Mouse (Mus musculus): Measurements from ENCODE around the gene Brsk1.

Gene Brsk1

DNA sequence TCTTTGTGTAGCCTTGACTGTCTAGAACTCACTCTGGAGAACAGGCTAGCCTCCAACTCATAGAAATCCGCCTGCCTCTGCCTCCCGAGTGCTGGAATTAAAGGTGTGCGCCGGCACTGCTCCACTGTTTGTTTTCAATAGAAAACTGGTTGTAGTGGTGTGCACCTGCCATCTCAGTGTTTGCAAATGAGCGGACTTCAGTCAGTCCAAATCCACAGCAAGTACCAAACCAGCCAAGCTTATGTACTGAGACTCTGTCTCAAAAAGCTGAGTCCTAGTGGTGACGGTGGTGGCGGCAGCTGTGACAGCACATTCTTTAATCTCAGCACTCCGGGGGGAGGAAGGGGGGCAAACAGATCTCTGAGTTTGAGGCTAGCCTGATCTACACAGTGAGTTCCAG, 21.9 kb upstream of the Brsk1 start:
- DNase-seq (ENCODE audit: inconsistent age in 2 of 2, low spot score in 1 of 2): no peak

DNA sequence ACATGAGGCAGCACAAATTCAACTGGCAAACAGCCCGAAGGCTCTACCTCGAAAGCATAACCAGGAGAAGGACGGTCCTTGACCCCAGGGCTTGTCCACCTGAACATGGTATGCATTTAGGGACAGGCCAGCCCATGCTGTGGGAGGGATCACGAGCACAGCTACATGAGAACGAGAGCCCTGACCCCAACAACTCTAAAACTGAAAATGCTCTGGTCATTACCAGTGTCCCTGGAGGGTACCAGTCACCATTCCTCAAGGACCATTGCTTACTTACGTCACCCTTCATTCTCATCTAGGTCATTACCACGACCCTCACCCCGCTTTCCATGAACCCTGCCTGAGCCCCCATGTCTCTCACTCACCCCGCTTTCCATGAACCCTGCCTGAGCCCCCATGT, 21.2 kb upstream of the Brsk1 start:
- DNase-seq (ENCODE audit: inconsistent age in 2 of 2, low spot score in 1 of 2): peak in 1 of 2 experiments; percentile 75

DNA sequence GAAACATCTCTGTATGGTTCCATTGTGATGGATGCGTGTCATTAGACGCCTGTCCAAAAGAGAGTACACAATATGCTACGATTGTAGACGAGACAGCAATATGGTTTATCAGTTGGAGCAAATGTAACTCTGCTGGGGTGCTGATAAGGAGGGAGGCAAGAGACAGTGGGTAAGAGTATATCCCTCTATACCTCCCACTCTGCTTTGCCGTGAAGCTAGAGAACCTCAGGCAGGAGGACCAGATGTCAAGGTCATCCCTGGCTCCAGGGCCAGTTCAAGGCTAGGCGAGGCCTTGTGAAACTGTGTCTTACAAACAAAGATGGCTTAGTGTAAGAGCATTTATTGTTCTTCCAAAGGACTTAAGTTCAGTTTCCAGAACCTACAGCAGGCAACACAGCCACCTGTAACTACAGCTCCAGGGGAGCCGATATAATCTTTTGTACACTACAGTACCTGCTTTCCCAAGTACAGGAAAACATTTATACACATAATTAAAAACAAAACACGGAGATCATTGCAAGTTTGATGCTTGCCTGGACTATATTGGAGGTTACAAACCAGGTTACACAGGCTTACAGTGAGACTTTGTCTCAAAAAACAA, 19.6 kb upstream of the Brsk1 start:
- peak in 1 of 2 experiments; percentile 70 for DNase-seq (ENCODE audit: inconsistent age in 2 of 2, low spot score in 1 of 2)

DNA sequence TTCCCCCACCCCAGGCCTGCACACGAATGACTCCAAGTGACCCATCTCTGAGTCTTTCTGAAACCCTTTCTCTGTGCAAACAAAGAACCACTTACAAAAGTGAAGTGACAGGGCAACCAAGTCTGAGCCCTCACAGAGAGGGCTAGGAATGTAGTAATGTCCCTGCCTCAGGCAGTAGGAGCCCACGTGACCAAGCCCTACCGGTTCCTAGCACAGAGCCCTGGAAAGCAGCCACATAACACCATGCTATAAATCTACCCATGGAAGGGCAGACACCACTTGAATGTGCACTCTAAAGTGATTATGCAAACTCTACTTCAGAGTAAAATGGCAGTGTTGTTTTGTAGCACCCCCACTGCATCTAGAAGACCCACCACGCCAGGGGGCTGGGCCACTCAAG, 18.4 kb upstream of the Brsk1 start:
- DNase-seq (ENCODE audit: inconsistent age in 2 of 2, low spot score in 1 of 2): peak; percentile 64 to 87

DNA sequence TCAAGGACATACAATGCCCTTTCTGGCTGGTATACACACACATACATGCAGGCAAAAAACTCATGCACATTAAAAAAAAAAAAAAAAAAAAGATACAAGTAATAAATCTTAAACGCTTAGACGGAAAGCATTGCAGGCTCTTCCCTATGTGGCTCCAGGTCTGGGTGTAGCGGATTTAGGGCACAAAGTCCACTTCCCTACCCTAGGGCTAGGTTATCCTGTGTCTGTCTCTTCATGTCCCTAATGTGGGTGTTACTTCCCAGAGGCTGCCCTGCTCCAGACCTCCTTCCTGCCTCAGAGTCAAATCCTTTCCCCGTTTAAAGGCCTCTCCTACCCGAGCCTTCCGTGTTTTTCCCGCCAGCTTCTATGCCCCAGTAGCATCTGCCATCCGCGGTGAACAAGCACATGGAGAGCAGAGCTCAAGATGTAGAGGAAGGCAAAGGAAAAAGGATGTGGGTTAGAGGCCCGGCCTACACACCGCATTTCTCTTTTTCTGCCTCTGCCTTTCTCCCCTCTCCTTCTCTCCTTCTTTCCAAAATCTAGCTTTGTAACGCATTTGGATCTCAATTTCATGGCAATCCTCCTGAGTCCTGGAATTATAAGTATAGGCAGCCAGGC, 16.2 kb upstream of the Brsk1 start:
- no peak for DNase-seq (ENCODE audit: inconsistent age in 2 of 2, low spot score in 1 of 2)

DNA sequence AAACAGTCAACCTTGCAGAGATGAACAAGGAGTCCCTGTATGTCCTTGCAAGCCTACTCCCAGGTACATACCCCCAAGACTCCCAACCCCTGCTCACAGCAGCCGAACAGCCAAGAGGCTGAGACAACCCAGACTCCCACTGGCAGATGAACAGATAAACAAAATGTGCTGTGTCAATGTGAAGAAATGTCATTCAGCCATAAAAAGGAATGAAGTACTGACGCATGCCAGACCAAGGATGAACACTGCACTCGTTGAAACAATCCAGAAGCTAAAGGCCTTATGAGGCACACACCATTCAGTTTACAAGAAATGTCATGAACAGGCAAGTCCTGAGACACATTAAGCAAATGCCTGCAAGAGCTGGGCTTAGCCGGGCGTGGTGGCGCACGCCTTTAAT, 15.2 kb upstream of the Brsk1 start:
- DNase-seq (ENCODE audit: inconsistent age in 2 of 2, low spot score in 1 of 2): no peak

DNA sequence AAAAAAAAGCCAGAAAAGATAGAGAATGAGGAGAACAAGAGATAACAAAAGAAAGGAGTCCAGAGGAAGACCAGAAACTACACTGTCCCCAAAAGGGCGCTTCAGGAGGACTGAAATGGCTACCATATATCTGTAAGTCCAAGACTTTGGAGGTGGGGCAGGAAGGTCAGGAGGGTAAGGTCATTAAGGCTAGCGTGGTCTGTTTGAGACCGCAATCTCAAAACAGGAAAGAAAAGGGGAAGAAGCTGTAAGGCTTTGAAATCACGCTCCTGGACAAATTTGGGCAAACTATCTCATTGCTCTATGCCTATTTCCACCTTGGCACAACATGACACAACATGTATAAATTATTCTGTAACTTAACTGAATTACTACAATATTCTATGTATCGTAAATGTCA, 7.1 kb upstream of the Brsk1 start:
- DNase-seq (ENCODE audit: inconsistent age in 2 of 2, low spot score in 1 of 2): no peak

DNA sequence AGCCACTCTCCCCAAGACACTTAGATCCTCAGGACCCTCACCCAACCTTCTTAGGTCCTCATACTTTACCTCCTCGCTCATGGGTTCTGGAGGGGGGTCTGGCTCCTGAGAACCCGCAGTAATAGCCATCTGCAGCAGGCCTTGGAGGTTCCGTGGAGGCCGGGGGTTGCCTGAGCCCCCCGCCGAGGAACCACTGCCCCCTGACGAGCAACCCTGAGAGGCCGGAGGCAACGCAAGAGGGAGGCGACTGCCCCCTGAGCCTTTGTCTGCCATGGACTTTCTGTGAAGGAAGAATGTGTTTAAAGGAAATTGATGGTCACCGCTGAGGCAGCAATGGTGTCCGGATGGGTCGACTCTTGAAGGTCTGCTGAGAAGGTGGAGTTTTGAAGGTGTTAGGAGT, 6.2 kb upstream of the Brsk1 start:
- DNase-seq (ENCODE audit: inconsistent age in 2 of 2, low spot score in 1 of 2): peak in 1 of 2 experiments; percentile 40

DNA sequence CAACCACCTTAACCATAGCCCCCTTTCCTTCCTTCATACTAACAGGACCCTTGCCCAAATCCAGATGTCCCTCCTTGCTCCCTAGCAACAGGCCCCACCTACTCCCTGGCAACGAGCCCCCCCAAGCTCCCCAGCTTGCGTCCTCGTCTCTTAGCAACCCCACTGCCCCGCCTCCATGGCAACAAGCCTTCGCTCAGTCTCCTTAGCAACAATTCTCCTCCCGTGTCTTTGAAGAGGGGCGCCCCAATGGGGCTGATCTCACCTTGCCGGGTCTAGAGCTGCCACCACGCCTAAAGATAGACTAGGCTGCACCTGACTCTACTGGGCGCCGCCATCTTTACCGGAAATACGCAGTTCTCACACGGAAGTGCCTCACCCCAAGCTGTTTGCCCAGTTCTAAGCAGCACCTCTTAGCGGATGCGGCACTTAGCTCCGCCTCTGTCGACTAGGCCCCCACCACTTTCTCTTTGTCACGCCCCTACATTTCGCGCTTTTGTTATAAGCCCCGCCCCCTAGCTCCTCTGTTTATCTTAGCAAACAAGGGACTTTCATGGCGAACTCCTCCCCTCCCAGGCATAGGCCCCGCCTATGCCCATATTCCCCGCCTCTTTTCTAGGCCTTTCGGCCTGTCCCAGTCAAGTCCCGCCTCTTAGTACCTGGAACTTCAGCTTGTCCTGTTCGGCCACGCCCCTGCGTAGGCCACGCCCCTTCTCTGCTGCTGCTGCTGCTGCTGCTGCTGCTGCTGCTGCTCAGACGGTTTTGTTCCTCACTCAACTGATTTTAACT, 5.6 kb upstream of the Brsk1 start, which contains the start of gene Hspbp1:
Gene Hspbp1, minus strand, starts transcription at position 437 of the 786 bp plus-strand sequence.
- peak; percentile 98 to 99 for DNase-seq (ENCODE audit: inconsistent age in 2 of 2, low spot score in 1 of 2)

DNA sequence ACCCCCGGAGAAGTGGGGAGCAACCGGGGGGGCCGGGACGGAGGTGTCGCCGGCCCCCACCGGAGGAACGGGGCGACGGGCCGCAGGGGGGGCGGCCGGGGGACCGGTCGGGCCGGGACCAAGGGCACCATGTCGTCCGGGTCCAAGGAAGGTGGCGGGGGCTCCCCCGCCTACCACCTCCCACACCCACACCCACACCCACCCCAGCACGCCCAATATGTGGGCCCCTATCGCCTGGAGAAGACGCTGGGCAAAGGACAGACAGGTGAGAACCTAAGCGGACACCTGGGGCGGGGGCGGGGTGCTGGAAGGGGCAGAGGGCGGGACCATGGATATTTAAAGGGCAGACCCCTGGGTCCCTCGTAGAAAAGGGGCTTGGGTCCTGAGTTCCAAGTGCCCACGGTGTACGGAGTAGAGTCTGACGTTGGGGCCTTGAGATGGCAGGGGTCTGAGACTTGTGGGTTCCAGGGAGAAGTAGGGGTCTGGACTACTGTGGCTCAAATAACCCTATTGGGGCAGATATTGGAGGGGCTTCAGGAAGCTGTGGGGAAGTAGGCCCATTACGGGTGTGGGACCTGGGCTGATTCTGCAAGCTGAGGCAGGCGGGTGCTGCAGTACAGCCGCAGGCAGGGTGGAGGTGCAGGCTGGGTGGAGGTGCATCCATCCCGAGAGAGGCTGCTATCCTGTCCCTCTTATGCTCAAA, 698 bp downstream of the Brsk1 start:
- no peak for DNase-seq (ENCODE audit: inconsistent age in 2 of 2, low spot score in 1 of 2)

DNA sequence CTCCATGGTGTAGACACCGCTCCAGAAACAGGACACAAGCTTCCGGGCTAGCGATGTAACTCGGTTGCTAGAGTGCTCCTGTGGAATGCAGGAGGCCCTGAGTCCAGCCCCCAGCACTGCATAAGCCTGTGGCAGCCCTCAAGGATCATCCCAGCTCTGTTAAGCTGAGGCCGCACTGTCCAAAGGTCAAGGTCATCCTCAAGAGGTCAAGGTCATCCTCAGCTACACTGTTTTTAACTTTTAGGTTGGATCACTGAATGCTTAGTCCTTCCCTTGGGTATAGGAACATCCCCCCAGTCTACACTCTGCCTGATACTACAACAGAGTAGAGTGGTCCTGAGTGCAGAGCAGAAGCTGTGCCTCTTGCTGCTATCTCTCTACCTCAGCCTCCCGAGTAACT, 2.6 kb downstream of the Brsk1 start:
- DNase-seq (ENCODE audit: inconsistent age in 2 of 2, low spot score in 1 of 2): no peak

DNA sequence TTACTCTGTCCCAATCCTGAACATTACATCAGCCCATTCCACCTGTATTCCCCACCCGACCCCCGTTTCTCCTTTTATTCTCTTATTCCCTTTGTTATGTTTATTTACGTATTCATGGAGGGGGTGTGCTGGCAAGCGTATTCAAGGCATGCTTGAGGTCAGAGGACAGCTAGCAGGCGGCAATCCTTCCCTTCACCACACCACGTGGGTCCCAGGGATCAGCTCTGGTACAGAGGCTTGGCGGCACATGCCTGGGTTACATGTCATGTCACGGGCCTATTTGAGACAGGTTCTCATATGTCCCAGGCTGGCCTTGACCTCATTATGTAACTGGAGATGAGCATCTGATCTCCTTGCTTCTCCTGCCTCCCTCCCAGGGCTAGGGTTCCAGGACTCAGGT, 11.9 kb downstream of the Brsk1 start:
- no peak for DNase-seq (ENCODE audit: inconsistent age in 2 of 2, low spot score in 1 of 2)

DNA sequence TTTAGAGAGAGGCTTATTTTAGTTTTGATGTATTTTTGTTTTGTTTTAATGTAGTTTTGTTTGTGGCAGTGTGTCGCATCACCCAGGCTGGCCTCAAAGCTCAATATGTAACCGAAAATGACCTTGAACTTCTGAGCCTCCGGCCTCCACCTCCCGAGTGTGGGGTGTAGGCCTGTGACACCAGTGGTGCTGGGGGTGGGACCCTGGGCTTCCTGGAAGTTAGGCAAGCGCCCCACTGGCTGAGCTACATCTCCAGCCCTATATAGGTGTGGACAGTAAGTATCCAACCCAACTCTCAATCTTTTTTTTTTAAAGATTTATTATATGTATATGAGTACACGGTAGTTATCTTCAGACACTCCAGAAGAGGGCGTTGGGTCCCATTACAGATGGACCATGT, 12.8 kb downstream of the Brsk1 start:
- DNase-seq (ENCODE audit: inconsistent age in 2 of 2, low spot score in 1 of 2): no peak

DNA sequence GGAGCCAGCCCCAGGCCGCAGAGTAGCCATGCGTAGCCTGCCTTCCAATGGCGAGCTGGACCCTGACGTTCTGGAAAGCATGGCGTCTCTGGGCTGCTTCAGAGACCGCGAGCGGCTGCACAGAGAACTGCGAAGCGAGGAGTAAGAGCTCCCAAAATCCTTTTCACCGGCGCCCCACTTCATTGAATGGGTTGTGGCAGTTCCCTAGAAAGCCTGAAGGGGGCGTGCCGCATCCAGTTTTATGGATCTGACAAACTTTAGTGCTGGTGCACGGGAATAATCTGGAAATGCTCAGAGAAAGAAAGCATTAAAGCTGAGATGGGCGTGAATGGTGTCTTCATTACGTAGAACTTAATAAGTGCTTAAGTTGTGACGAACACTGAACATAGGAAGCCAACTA, 14.7 kb downstream of the Brsk1 start:
- peak; percentile 51 to 83 for DNase-seq (ENCODE audit: inconsistent age in 2 of 2, low spot score in 1 of 2)

DNA sequence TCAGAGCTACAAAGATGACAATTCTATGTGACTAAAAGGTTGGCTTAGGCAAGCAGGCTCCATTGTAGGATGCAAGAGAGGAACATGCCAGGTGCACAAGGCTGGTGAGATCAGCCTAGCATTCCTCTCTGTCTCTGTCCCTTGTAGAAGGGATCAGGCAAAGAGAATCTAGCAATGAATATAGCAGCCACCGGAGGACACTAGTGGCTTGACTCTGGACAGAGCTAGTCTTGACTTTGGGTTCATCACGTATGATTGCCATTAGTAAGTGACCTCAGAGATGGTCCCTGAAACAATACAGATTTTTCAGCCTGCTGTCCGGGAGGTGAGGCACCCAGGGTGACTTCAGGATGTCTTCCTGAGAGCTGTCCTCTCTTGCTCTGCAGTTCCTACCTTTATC, 22.2 kb downstream of the Brsk1 start:
- DNase-seq (ENCODE audit: inconsistent age in 2 of 2, low spot score in 1 of 2): no peak

DNA sequence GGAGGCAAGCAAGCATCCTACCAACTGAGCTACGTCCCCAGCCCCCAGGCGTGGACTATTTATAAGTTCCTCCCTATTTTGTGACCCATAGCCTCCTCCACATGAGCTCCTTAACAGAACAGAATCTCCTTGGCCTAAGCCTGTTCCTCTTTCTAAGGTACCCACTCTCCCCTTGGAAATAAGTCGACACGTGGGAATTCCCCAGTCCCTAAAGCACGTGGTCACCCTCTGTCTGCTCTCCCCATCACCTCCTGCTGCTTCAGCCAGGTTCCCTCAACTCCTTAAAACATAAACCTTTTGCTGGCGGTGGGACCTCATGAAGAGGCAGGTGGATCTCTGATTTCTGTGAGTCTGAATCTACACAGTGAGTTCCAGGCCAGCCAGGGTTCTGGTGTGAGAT, 26.6 kb downstream of the Brsk1 start:
- no peak for DNase-seq (ENCODE audit: inconsistent age in 2 of 2, low spot score in 1 of 2)

DNA sequence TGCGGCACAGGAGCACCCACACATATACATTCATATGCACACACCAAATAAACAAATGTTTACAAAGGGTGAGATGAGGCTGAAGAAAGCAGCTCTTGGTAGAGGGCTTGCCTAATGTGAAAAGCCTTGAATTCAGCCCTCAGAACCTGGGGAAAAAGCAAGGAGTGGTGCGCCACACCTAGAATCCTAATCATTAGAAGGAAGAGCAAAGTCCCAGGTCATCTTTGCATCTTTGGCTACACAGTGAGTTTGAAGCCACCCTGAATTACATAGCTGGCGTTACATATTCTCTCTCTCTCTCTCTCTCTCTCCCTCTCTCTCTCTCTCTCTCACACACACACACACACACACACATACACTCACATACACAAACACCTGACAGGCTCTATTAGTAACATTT, 28.9 kb downstream of the Brsk1 start:
- DNase-seq (ENCODE audit: inconsistent age in 2 of 2, low spot score in 1 of 2): no peak

DNA sequence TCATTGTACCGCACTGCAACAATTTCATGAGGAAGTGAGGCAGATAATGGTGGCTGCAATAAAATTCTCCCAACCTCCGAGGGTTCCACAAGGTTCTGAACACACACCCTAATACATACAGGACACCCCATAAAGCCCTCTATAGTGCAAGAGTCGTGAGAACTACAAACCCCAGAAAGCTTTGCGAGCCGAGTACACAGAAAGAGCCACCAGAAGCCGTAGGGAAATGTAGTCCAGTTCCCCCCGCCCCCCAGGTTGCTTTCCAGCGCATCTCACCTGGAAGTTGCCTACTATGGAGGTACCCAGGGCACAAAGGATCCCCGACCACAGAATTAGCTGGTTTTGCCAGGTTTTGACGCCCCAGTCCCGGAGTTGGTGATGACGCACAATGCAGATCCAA, 33.1 kb downstream of the Brsk1 start:
- peak in 1 of 2 experiments; percentile 67 for DNase-seq (ENCODE audit: inconsistent age in 2 of 2, low spot score in 1 of 2)

DNA sequence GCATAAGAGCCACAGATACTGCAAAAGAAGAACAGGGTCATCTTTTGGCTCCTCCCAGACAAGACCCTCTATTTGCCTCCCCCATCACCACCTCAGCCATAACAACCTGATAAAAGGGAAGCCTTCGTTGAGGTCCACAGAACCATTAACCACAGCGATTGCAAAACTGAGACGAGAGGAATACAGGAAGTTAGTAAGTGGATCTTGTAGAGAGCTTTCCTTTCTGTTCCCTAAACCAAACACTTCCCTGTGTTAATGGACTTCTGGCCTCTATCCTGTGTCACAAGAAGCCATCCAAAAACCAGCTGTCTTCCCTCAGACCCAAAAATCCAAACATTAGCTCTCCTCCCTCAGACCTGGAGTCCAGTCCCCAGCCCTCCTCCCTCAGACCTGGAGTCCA, 34.0 kb downstream of the Brsk1 start:
- DNase-seq (ENCODE audit: inconsistent age in 2 of 2, low spot score in 1 of 2): no peak

DNA sequence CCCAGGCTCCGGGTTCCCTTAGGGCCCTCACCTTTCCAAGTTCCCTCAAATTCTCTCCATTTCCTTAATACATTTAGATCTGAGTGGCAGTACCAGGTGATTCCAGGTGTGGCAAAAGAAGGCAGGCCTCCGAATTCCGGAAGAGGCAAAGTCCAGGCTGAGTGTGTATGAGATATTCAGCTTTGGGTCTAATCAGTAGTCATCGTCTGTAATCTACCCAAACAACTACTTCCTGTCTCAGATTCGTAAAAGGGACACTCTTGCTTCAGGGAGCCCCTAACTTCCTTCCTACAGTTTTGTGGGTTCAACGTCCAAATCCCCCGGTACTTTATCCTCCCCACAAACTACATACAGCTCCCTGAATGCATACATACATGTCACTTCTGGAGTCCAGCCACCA, 34.8 kb downstream of the Brsk1 start, which contains the start of gene Tmem150b:
Gene Tmem150b, minus strand, starts transcription at position 81 of the 400 bp plus-strand sequence.
- DNase-seq (ENCODE audit: inconsistent age in 2 of 2, low spot score in 1 of 2): no peak

DNA sequence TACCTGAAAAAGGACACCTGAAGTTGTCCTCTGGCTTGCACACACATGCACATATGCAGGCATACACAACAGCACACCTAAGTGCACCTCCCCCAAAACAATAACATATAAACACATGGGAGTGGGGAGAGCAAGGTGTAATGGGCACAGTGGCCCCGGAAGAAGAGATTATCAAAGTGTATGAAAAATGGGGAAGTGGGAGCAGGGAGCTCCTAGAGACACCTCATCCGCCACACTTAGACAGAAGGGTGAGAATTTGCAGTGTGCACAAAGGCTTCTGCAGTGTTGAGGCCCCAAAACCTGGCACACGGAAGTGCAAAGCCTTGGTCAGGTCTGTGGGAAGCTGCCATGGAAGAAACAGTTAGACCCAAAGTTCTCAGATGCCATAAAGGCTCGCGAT, 40.7 kb downstream of the Brsk1 start:
- no peak for DNase-seq (ENCODE audit: inconsistent age in 2 of 2, low spot score in 1 of 2)

DNA sequence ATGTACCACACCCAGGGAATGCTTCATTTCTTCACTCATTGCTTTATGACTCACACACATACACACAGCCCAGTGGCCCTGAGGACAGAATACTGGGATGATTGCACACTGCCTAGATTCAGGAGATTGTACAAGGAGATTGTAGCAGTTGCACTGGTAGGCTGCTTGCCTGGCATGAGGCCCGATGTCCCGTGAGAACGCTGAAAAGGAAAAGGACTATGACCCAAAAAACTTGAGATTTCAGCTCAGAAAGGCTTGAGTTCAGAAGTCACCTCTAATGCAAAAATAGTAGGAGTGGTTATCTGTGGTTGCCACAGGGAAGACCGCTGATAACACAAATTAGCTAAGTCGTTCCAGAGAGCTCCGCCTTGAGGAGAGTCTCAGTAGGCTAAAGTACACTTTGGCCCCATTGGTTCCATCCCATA, 42.6 kb downstream of the Brsk1 start:
- peak; percentile 30 to 73 for DNase-seq (ENCODE audit: inconsistent age in 2 of 2, low spot score in 1 of 2)

Measured in adrenal gland, adult (tissue).